Mouse (Mus musculus) lung, adult 18-20 months (tissue): ENCODE measurements around the gene Olfr211.
"Not testable (repeated sequence)": the region's sequence is repeated elsewhere in the genome, so short reads cannot be mapped to it uniquely, and the experiment has no call there.

Source experiments
- DNase-seq, 2 experiments: peaks; one replicate each; pipeline ENCODE4 v3.0.0; 2022; ENCODE audit warnings: mixed read lengths in 2 of 2

Olfr211 gene

GRCm38 (mm10) chr6:116488791-116489190, at the start of gene Olfr211:
Olfr211 (plus strand) TSS chr6:116489091.
- no peak for DNase-seq

DNA sequence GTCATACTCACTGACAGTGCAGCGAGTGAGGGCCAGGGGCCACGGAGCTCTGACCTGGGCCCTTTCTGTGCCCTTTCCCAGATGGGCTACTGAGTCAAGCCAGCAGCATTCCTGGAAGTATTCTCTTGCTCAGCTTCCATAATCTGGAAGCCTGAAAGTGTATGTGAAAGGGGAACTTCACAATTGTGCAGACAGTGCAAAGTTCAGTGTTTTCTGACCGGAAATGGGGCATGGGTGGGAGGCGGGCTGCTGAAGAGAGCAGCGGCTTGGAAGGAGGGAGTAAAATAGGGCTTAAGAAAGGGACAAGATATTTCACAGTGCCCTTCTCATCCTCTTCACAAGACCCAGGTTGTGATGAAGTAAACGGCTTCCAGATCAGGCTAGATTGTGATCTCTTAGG, 49.4 kb upstream of the Olfr211 start:
- DNase-seq, result no peak

- no peak for DNase-seq
Measured at GRCm38 (mm10) chr6:116440447-116440846, 48.4 kb upstream of the Olfr211 start.

- no peak for DNase-seq
Measured at GRCm38 (mm10) chr6:116440849-116441248, 48.0 kb upstream of the Olfr211 start.

DNA sequence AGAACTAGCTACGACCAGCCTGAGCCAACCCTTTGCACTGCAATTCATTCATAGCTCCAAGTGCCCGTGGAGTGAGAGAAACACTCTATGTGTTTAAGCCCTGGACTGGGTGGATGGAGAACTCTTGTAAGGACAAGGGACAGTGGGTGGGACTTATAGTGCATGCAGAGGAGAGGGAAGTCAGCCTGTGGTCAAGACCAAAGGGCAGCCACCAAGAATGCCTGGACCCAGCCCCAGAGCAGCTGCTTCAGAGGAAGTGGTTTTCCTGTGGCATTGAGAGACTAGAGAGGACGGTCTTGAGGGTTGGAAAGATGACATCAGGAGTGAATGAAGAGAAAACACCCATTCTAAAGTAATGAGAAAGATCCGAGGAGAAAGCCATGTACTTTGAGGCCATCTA, 33.1 kb upstream of the Olfr211 start:
- DNase-seq, result peak; percentile 51 to 57

DNA sequence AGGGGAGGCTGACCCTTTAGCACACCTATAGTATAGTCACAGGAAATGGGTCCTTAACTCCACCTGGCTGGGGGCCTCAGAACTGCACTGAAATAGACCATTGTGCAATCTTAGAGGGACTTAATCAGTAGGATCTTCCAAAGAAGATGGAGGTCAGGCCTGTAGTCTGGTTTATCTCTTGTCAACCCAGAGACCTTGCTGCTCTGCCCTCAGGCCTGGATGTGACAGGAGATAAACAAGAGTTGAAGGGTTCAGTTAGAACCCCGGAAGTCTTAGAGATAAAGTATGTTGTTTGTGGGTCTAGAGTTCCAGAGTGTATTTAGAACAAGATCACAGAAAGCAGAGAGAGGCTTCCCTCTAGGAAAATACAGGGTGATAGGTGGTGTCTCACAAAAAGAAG, 32.4 kb upstream of the Olfr211 start:
- DNase-seq, result no peak

DNA sequence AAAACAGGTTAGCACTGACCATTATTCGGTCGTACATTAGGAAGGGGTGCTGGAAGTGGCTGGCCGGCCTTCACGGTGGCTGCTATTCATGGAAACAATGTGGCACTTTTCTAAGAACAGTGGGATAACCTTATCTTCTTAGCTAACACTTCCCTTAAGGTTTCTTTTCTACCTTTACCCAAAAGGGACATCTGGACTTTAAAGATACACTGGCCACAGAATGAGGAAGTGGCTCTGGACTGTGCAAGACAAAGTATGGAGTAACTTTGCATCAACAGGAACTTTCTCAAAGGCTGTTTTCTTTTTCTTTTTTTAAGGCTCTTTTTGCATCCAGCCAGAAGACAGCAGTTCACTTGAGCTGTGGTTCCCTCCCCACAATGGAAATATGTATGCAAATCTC, 30.2 kb upstream of the Olfr211 start:
- no peak for DNase-seq

DNA sequence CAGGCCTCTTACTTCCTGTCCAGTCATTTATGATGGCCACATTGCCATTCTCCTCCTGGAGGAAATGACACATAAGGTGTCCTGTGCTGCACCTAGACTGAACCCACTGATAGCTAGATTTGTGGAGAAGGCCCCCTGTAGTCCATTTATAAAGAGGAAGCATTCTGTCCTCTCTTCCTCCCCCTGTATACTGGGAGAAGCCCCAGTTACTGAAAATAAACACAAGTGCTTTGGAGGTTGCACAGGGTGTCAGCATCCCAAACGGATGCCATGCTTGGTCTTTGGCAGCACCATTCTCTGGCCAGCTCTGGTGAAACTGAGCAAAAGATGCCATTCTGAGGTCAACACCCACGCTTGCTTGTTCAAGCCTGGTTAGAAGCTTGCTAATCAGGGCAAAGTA, 29.7 kb upstream of the Olfr211 start:
- no peak for DNase-seq

GRCm38 (mm10) chr6:116460544-116461283, 28.2 kb upstream of the Olfr211 start, which contains the start of gene Alox5:
Alox5 (minus strand) TSS chr6:116461178.
- peak; percentile 23 to 44 for DNase-seq

DNA sequence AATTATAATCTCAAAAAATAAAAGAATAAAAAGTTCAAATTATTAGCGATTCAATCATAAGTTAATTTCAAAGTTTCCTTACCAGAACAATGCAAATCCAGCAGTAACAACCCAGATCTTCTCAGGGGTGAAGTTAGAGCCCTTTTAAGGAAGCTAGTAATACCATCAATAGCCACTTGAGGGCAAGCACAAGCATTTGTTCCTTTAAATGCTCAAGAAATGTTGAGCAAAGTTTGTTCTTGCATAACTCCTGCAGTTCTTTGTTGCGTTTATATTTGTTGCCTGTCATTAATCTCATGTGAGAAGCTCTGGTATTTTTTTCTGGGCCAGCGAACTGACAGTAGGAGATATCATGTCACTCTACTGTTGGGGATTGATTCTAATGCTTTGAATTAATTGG, 20.8 kb upstream of the Olfr211 start:
- no peak for DNase-seq

- no peak for DNase-seq
Measured at GRCm38 (mm10) chr6:116485081-116485480, 3.8 kb upstream of the Olfr211 start.

DNA sequence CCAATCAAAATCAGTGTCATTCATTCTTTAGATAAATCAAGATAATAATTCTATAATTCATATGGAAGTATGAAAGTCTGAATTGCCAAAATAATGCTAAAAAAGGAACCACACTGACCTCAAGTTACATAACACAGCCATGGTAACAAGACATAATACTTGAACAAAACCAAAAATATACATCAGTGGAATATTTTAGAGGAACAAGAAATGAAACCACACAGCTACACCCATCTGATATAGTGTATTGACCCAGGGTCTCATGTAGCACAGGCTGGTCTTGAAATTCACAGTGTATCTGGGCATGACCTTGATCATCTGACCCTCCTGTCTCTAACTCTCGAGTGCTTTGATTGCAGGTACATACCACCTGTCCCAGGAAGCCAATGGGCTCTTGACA, 2.1 kb upstream of the Olfr211 start:
- no peak for DNase-seq

DNA sequence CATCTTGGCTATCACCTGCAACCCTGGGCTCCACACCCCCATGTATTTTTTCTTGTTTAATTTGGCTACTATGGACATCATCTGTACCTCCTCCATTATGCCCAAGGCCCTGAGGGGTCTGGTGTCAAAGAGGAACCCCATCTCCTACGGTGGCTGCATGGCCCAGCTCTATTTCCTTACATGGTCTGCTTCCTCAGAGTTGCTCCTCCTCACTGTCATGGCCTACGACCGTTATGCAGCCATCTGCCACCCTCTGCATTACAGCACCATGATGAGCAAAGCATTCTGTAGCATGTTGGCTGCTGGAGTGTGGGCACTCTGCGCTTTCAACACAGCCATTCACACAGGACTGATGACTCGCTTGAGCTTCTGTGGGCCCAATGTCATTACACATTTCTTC, 4.9 kb downstream of the Olfr211 start:
- no peak for DNase-seq

- no peak for DNase-seq
Measured at GRCm38 (mm10) chr6:116495960-116496359, 7.1 kb downstream of the Olfr211 start.

- not testable (repeated sequence) for DNase-seq
Measured at GRCm38 (mm10) chr6:116506302-116507003, 17.6 kb downstream of the Olfr211 start, which contains the start of gene Olfr212. Olfr212 (plus strand) TSS chr6:116506516.

- DNase-seq, result no peak
Measured at GRCm38 (mm10) chr6:116514832-116515231, 25.9 kb downstream of the Olfr211 start.

DNA sequence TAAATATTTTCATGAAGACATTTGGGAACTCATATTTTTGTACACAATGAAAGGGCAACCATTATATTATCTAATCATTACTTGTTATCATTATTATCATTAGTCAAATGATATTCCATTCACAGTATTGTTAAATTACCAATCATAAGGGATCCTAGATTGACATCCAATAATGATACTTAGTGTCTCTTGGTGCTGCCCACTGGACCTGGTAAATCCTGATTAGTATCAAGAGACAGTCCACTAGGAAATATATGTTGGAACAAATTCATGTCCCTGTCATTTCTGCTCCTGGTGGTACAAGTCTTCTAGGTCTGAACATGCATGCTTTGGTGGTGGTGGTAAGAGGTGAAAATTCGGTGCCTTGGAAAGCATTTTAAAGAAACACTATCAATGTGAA, 49.3 kb downstream of the Olfr211 start, which contains the start of gene Olfr213:
TSS of gene Olfr213 (plus strand) at position 301 of the 400 bp plus-strand sequence.
- DNase-seq, result no peak

GRCm38 (mm10) chr6:116542500-116542899, 53.6 kb downstream of the Olfr211 start:
- DNase-seq, result no peak
